Mouse (Mus musculus) monocyte, adult 5-6 weeks (primary cell): ENCODE data around the gene Slx1b. TPM values are rescaled to one million over a fixed set of nuclear protein-coding genes. Genes with fewer than 3 reads are reported as not detected.
"Not testable (repeated sequence)": the region's sequence is repeated elsewhere in the genome, so short reads cannot be mapped to it uniquely, and the experiment has no call there.

Source experiments
- ATAC-seq: fragments of 153-309, 156-312 bp; replicated peaks from 2 replicates; pipeline ENCODE4 v1.8.0; 2017; ENCODE audit warnings: mild to moderate bottlenecking; ENCODE audit not compliant: low TSS enrichment, insufficient number of reproducible peaks, severe bottlenecking, poor library complexity, low FRiP score
- total RNA-seq: library from RNA; stranded (forward); fragments of 200-1000, 200-491, 200-594 nt; gene quantifications from 3 replicates; pipeline ENCODE4 v1.2.3, GENCODE M21; 2017

Slx1b gene
- total RNA-seq = 3.0 to 6.2 TPM (median 6.1 TPM) in 3 replicates

GRCm38 (mm10) chr7:126695631-126696207, at the start of gene Slx1b:
Slx1b (minus strand) TSS chr7:126695784.
- ATAC-seq = peak; percentile 78

- no peak for ATAC-seq
Observed at GRCm38 (mm10) chr7:126741964-126742482, 46.4 kb upstream of the Slx1b start.

GRCm38 (mm10) chr7:126741452-126741851, 45.9 kb upstream of the Slx1b start:
- no peak for ATAC-seq

- ATAC-seq = no peak
Observed at GRCm38 (mm10) chr7:126740977-126741376, 45.4 kb upstream of the Slx1b start.

GRCm38 (mm10) chr7:126740132-126740735, 44.6 kb upstream of the Slx1b start:
- ATAC-seq = no peak

- ATAC-seq = 0 out of 2 replicates have a peak, but pooled peaks have one; percentile 5
Observed at GRCm38 (mm10) chr7:126739551-126739950, 44.0 kb upstream of the Slx1b start.

GRCm38 (mm10) chr7:126736122-126736521, 40.5 kb upstream of the Slx1b start:
- peak; percentile 84 for ATAC-seq

GRCm38 (mm10) chr7:126730256-126730789, 34.7 kb upstream of the Slx1b start:
- not testable (repeated sequence) for ATAC-seq

- peak; percentile 89 for ATAC-seq
Observed at GRCm38 (mm10) chr7:126725667-126726066, 30.1 kb upstream of the Slx1b start.

- peak; percentile 81 for ATAC-seq
Observed at GRCm38 (mm10) chr7:126725077-126725476, 29.5 kb upstream of the Slx1b start.

- peak; percentile 73 for ATAC-seq
Observed at GRCm38 (mm10) chr7:126721635-126722034, 26.1 kb upstream of the Slx1b start.

GRCm38 (mm10) chr7:126718787-126719337, 23.3 kb upstream of the Slx1b start:
- ATAC-seq = no peak

- ATAC-seq = no peak
Observed at GRCm38 (mm10) chr7:126717566-126717965, 22.0 kb upstream of the Slx1b start.

GRCm38 (mm10) chr7:126715679-126716078, 20.1 kb upstream of the Slx1b start:
- no peak for ATAC-seq

GRCm38 (mm10) chr7:126711910-126712309, 16.3 kb upstream of the Slx1b start:
- no peak for ATAC-seq

GRCm38 (mm10) chr7:126710266-126710665, 14.7 kb upstream of the Slx1b start:
- no peak for ATAC-seq

- no peak for ATAC-seq
Observed at GRCm38 (mm10) chr7:126708175-126708952, 12.8 kb upstream of the Slx1b start.

- no peak for ATAC-seq
Observed at GRCm38 (mm10) chr7:126707442-126708174, 12.0 kb upstream of the Slx1b start, which contains the start of gene Coro1a. Coro1a (minus strand) TSS chr7:126707787.
